Mouse (Mus musculus) layer of hippocampus, postnatal 25 days (tissue): Measurements from ENCODE around the gene Khdc4. TPM values are rescaled to one million over a fixed set of nuclear protein-coding genes. Genes with fewer than 3 reads are reported as not detected.

Source experiments
- DNase-seq, 2 experiments: peaks; one replicate each; pipeline ENCODE4 v3.0.0; 2022; ENCODE audit warnings: mixed read lengths in 2 of 2, low spot score in 1 of 2; ENCODE audit errors: extremely low spot score in 1 of 2
- total RNA-seq, 2 experiments: library from RNA; stranded (reverse); gene quantifications; 2 replicates each; pipeline ENCODE4 v1.2.3; 2021

Khdc4 gene
- total RNA-seq, 2 experiments from 2014 or later: 46.3 to 53.9 TPM

DNA sequence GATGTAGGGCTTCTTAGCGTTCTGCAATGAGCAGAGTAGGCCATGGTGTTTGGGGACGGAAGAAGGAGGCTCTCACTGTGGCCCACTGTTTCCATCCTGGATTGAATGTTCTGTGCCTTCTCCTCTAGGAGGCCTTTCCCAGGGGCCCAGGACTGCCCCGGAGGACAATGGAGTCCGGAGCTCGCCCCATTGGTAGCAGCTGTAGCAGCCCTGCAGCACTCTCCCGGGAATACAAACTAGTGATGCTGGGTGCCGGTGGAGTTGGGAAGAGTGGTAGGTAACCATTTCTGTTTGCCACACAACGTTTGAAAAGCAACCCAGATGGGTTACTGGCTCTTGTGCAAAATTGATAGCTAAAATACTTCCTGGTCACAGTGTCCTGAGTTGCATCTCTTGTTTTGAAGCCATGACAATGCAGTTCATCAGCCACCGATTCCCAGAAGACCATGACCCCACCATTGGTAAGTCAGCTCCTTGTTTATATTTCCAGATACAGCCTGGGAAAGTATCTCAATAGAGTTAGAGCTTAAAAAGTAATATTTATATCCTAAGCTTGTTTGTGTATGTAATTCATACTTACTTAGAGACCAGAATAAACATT, 31.7 kb downstream of the Khdc4 start:
- peak; percentile 15 to 23 for DNase-seq

GRCm38 (mm10) chr3:88717831-88718230, 32.2 kb downstream of the Khdc4 start:
- no peak for DNase-seq

GRCm38 (mm10) chr3:88719098-88719497, 33.5 kb downstream of the Khdc4 start:
- DNase-seq: no peak

GRCm38 (mm10) chr3:88736556-88736955, 51.0 kb downstream of the Khdc4 start:
- DNase-seq: no peak

GRCm38 (mm10) chr3:88738641-88739040, 53.0 kb downstream of the Khdc4 start:
- DNase-seq: peak in 1 of 2 experiments; percentile 59

GRCm38 (mm10) chr3:88740147-88740546, 54.5 kb downstream of the Khdc4 start:
- DNase-seq: no peak

- no peak for DNase-seq
These were observed 59.9 kb downstream of the Khdc4 start for GRCm38 (mm10) chr3:88745534-88745933.

DNA sequence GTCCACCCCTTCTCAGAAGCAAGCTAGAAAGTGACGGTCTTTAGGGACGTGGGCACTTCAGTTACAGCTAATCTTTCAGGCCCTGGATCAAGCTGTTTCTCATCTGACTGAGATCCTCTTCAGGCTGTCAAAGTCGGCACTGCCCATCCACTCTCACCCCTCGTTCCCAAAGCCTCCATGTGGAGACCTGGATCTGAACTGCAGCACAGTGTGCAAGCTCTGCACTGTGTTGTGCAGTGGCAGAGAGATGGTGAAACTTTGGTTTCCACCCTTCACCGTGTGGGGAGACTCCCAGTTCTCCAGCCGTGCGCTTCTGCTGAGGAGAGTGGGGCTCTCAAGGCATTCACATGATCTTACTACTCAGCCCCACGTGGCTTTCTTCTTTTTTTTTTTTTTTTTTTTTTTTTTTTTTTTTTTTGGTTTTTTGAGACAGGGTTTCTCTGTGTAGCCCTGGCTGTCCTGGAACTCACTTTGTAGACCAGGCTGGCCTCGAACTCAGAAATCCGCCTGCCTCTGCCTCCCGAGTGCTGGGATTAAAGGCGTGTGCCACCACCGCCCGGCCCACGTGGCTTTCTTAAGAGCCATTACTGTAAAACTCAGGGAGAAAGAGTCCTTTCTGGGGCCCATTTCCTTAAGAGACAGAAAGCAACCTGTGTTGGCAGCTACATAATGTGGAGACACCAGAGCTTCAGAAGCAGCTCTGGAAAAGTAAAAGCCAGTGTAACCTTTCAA, 60.7 kb downstream of the Khdc4 start:
- DNase-seq: no peak

DNA sequence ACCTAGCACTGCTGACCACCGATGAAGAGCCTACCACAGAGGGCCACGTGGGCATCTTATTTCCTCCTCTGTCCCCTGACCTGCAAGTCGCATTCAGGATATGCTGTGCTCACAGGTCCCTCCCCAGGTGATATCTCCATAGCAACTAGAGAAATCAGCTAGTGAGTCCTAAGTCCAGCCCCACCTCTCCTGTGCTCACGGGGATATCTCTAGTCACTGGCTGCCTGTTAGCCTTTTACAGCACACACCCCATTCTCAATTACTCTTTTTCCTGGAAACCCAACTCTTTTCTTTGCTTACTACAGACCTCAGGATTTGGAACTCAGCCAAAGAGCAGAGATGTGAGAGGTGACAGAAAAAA, 61.2 kb downstream of the Khdc4 start:
- DNase-seq: no peak

- DNase-seq: peak in 1 of 2 experiments; percentile 1
These were observed 68.7 kb downstream of the Khdc4 start for GRCm38 (mm10) chr3:88754283-88754682.

GRCm38 (mm10) chr3:88755541-88755940, 69.9 kb downstream of the Khdc4 start:
- peak in 1 of 2 experiments; percentile 2 for DNase-seq

DNA sequence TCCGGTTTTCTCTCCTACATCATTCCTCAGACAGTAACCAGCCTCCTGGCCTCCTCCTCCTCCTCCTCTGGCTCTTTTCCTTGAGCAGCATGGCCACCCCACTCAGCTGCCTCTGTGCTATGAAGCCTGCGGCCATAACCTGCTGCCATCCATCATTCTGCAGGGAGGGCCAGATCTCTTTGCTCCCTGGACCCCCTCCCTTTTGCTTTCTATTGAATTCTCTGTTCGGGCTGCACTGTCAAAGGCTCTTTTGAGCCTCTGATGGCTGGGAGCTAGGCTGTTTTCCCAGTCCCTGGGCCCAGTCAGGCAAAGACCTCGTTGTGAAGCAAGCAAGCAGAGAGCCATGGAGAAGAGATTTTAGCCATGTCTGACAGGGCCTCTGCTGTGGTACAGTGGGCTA, 70.7 kb downstream of the Khdc4 start:
- DNase-seq: peak in 1 of 2 experiments; percentile 20

- DNase-seq: peak; percentile 61 to 77
These were observed 72.5 kb downstream of the Khdc4 start for GRCm38 (mm10) chr3:88758045-88758500.

- DNase-seq: peak in 1 of 2 experiments; percentile 1
These were observed 76.0 kb downstream of the Khdc4 start for GRCm38 (mm10) chr3:88761619-88762018.

GRCm38 (mm10) chr3:88762401-88762831, 76.8 kb downstream of the Khdc4 start:
- DNase-seq: peak in 1 of 2 experiments; percentile 4

Other genes with a start within 250 kb of the Khdc4 start
- gene Sema4a, start 224.6 kb upstream of the Khdc4 start, total RNA-seq: 10 to 100 TPM; 33.3 to 42.8 TPM
- gene Lmna, start 175.8 kb upstream of the Khdc4 start, total RNA-seq: 10 to 100 TPM; 35.6 to 38.8 TPM
- 1 to 10 TPM; 4.3 to 4.6 TPM for gene Mex3a, start 153.4 kb upstream of the Khdc4 start, total RNA-seq
- gene Rab25, start 137.5 kb upstream of the Khdc4 start, total RNA-seq: not detected
- 100 to 1,000 TPM in 1 of 2 experiments, 10 to 100 TPM in 1; 99.5 to 115 TPM for gene Lamtor2, start 132.7 kb upstream of the Khdc4 start, total RNA-seq
- 100 to 1,000 TPM; 113 to 114 TPM for gene Ubqln4, start 132.0 kb upstream of the Khdc4 start, total RNA-seq
- gene Ssr2, start 109.9 kb upstream of the Khdc4 start, total RNA-seq: 100 to 1,000 TPM in 1 of 2 experiments, 10 to 100 TPM in 1; 93.9 to 108 TPM
- 100 to 1,000 TPM; 232 to 289 TPM for gene Arhgef2, start 79.8 kb upstream of the Khdc4 start, total RNA-seq
- not detected for gene Rxfp4, start 32.7 kb upstream of the Khdc4 start, total RNA-seq
- gene Rit1, start 31.0 kb downstream of the Khdc4 start, total RNA-seq: 10 to 100 TPM; 45.3 to 46.9 TPM
- gene Syt11, start 89.4 kb downstream of the Khdc4 start, total RNA-seq: 100 to 1,000 TPM; 502 to 559 TPM
- 10 to 100 TPM; 39.8 to 46.4 TPM for gene Gon4l, start 149.4 kb downstream of the Khdc4 start, total RNA-seq
- gene Msto1, start 228.2 kb downstream of the Khdc4 start, total RNA-seq: 10 to 100 TPM; 24.6 to 27.1 TPM